Mouse (Mus musculus) brain, embryonic 14.5 days (tissue): ENCODE results near the gene Epha1. TPM values are rescaled to one million over a fixed set of nuclear protein-coding genes. Genes with fewer than 3 reads are reported as not detected.

Experiments
- DNase-seq: peaks from one replicate; pipeline ENCODE4 v3.0.0-alpha.2; 2011; ENCODE audit warnings: low read depth
- CTCF ChIP-seq: fragments of 200-500 bp; IDR thresholded peaks from 2 replicates; pipeline ENCODE4 v1.5.1; 2012; ENCODE audit warnings: inconsistent platforms, mild to moderate bottlenecking, moderate library complexity, borderline replicate concordance; ENCODE audit not compliant: insufficient read depth, insufficient read length; ENCODE audit errors: extremely low read depth
- POLR2A ChIP-seq: fragments of 200-500 bp; IDR thresholded peaks from 2 replicates; pipeline ENCODE4 v1.6.1; 2012; ENCODE audit warnings: mild to moderate bottlenecking, inconsistent platforms, borderline replicate concordance; ENCODE audit not compliant: poor library complexity, insufficient read depth, insufficient read length, severe bottlenecking; ENCODE audit errors: extremely low read depth
- polyA plus RNA-seq: library from polyadenylated mRNA; depleted of rRNA; stranded (reverse); fragments of >200 nt; gene quantifications from 2 replicates; pipeline ENCODE4 v1.2.3, GENCODE M21; 2012

Gene Epha1
- polyA plus RNA-seq, 1 experiment = 1.3 TPM

DNA sequence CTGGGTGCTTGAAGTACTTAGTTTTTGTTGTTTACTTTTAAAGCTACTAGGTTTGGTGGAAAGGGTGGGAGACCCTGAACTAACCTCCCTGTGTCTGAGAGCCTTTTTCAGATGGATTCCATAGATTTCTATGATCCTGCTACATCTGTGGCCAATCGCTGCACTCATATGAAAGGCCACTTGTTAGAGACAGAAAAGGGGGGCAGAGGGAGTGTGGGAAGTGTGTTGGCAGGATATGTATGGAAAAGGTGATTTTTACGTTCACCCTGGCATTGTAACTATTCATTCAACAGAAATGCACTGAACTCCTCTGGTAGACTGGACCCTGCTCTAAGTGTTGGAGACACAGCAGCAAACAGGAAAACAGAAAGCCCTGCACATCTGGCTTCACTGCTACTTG, 8.2 kb upstream of the Epha1 start:
- TF ChIP-seq CTCF (no peak), POLR2A (no peak)
- DNase-seq = no peak

- peak; percentile 61 for DNase-seq
- no peak for TF ChIP-seq POLR2A
- TF ChIP-seq CTCF = peak; percentile 73; the same call in 1 of the 2 replicates
Observed at GRCm38 (mm10) chr6:42380416-42381144, 7.5 kb upstream of the Epha1 start.

DNA sequence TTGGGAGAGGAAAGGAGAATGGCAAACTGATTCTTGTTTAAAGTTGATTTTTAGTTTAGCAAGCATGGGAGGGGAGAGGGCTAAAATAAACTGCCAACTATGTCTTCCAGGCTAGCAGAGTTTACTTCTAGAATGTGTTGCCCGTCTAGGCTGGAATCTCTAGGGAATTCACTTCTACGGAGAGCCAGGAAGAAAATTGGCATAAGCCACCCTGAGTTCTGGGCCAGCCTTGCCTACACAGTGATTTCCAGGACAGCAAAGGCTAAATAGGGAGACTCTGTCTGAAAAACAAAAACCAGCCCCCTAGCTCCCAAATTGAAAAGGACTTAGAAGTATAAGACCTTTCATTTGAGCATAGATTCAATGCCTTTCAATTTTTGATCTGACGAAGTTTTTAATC, 6.5 kb upstream of the Epha1 start:
- TF ChIP-seq CTCF (no peak), POLR2A (no peak)
- DNase-seq = no peak

DNA sequence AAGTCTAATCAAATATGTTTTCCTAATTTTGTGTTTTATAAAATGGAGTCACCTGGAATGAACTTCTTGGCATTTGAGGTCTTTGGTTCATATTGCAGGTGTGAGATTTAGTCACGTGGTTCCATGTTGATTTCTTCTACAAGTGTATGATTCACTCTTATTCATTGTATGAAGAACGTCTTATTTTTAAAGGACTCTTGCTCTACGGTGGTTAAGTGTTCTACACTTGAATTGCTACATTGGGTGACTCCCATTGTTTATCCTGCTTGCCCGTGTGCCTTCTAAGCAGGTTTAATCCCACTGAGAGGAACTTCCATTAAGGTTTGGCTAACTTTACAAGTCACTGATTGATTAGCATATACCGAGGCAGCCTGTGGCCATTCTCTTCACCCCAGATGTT, 4.2 kb upstream of the Epha1 start:
- no peak for TF ChIP-seq POLR2A
- no peak for TF ChIP-seq CTCF
- DNase-seq = no peak

- TF ChIP-seq POLR2A (no peak), CTCF (no peak)
- DNase-seq = no peak
Observed at GRCm38 (mm10) chr6:42376504-42377019, 3.5 kb upstream of the Epha1 start.

GRCm38 (mm10) chr6:42376016-42376415, 2.9 kb upstream of the Epha1 start:
- no peak for DNase-seq
- TF ChIP-seq CTCF (no peak), POLR2A (no peak)

- TF ChIP-seq CTCF (no peak), POLR2A (no peak)
- DNase-seq = no peak
Observed at GRCm38 (mm10) chr6:42375131-42375530, 2.1 kb upstream of the Epha1 start.

- TF ChIP-seq POLR2A (no peak), CTCF (no peak)
- no peak for DNase-seq
Observed at GRCm38 (mm10) chr6:42374701-42375100, 1.6 kb upstream of the Epha1 start.

GRCm38 (mm10) chr6:42373669-42374430, 782 bp upstream of the Epha1 start:
- DNase-seq = no peak
- TF ChIP-seq POLR2A = no peak
- no peak for TF ChIP-seq CTCF

GRCm38 (mm10) chr6:42372421-42372815, 650 bp downstream of the Epha1 start:
- TF ChIP-seq CTCF (no peak), POLR2A (no peak)
- no peak for DNase-seq

- TF ChIP-seq CTCF = no peak
- no peak for TF ChIP-seq POLR2A
- DNase-seq = no peak
Observed at GRCm38 (mm10) chr6:42372001-42372400, 1.1 kb downstream of the Epha1 start.
